Mouse (Mus musculus): ENCODE measurements around the gene Rtn4.
"Not testable (repeated sequence)": the region's sequence is repeated elsewhere in the genome, so short reads cannot be mapped to it uniquely, and the experiment has no call there.

Rtn4 gene

DNA sequence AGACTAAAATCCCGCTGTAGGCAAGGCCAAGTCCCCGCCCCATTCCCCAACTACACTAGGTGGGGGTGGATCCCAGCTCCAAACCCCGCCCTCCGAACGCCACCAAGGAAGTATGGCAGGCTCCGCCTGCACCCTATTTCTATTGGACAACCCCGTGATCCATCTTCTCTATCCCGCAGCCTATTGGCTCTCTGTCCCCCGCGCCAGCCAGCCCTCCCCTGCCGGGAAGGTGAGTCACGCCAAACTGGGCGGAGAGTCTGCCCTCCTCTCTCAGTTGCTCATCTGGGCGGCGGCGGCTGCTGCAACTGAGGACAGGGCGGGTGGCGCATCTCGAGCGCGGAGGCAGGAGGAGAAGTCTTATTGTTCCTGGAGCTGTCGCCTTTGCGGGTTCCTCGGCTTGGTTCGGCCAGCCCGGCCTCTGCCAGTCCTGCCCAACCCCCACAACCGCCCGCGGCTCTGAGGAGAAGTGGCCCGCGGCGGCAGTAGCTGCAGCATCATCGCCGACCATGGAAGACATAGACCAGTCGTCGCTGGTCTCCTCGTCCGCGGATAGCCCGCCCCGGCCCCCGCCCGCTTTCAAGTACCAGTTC lies at the start of gene Rtn4:
Gene Rtn4, plus strand, starts transcription at position 265 of the 590 bp plus-strand sequence.
- DNase-seq (ENCODE audit: low spot score), result peak; percentile 97

DNA sequence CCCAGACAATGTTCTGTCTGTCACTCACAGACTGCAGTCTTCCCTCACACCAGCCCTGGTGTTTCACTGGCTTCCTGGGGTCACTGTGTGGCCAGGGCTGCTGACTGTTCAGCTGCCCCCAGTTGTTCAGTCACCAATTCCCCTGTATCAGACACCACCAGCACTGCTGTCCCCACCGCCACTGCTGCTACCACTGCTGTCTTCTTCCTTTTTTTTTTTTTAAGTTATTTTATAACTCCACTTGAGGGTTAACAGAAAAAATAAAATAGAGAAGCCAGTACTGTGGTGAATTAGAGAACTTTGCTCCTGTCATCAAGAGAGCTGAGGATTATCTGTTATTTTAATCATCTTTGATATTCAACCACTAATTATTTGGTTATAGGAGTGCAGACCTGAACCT lies 48.3 kb upstream of the Rtn4 start:
- no peak for DNase-seq (ENCODE audit: low spot score)

DNA sequence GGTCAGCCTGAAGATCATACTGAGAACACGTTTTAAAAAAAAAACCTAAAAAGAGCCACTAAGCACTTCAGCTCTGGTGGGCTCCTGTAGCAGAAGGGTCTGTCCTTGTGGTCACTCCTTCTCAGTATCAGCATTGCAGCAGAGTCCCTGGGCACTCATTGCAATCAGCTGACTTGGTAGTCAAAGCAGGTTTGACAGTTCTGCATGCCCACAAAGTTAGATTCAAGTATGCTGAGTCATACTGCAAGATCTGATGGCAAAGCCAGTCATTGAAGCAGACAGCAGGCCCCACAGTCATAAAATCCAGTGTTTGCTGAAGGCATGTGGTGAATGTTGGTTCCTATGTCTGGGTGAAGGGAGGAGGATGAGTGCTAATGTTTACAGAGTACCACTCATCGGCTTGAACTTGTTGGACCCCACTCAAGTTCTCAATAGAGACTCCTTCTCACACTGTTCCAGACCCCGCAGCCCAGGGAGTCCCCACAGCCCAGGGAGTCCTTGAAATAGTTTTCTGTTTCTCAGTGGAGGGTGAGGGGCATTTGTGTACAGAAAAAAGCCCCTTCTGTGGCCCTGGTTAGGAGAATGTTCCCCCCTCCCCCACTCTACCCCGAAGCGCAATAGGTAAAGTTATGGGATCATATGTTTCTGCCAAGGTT lies 47.2 kb upstream of the Rtn4 start:
- no peak for DNase-seq (ENCODE audit: low spot score)

DNA sequence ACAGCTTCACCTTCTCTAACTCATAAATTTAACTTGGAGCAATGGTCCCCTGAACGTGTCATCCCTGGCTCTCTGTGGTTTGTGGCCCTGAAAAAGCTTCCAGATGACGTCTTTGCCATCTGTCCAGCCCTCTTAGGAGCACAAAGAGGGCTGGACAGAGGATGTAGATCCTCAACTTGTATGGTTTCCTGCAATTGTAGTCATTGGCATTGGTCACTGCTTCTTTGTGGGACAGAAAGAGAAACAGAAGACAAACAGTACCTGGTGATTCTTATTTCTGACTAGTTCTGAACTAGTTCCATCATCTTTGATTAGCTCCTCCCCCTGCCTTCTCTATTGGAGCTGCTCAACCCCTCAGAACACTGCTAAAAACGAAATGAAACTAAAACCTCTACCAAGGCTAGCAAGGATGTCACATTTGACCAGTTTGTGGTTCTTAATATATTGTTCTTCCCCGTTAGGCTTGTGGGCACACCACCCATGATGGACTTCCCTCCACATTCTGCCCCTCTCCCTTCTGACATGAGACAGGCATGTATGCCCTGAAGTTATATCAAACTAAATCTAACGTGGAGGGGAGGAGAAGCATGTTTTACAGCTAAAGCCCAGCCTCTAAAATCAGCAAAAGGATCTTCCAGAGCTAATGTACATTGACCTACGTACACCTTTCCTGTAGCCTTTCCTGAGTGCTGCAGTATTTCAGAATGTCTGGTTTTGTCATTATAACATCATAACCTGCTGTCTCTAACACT lies 45.0 kb upstream of the Rtn4 start:
- DNase-seq (ENCODE audit: low spot score), result no peak

DNA sequence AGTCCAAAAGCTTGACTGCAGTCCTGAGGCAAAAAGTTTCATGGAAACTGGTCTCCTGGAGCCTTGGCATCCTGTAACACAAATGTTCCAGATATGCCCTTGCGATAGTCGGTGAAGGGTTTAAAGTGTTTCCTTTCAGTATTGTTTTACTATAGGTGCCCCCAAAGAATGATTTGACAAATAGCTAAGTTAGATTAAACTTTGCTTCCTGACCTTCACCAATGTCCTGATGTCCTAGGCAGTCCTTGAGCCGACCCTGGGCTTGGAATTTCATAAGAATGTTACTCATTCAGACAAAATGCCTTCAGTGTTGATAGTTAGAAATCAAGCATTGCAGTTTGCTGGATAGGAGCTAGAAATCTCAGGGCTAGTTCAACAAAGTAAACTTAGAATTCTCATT lies 37.4 kb upstream of the Rtn4 start:
- DNase-seq (ENCODE audit: low spot score), result not testable (repeated sequence)

DNA sequence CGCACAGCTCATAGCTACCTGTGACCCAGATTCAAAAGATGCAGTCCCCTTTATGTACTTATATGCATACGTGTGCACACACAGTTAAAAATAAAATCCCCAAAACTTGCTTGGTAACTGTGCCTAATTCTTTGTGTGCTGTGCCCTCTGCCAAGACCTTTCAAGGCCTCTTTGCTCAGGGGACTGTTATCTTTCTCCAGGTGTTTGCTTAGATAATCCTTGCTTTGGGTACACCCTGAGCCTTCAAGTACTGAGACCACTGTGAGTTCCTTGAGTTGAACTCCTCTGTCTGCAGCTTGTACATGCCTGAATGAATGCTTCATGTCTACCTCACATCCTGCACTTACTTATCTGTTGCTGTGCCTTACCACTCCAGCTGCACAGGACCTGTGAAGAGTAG lies 32.0 kb upstream of the Rtn4 start:
- DNase-seq (ENCODE audit: low spot score), result no peak

DNA sequence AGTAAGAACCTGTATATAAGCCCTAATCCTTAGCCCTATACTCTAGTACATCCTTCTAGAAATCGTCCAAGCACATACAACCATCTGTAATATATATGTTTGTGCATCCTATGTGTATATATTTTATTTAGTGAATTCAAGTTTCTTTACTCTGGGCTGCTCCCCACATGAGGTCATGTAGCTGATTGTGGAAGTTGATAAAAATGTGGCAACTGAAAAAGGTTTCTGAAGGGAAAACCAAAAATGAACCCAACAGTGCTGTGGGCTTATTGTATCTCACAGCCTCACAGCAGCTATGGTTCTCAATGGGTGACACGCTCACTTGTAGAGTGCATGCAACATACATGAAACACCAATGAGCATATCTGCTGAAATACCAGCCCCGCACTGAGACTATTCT lies 25.1 kb upstream of the Rtn4 start:
- DNase-seq (ENCODE audit: low spot score), result no peak

DNA sequence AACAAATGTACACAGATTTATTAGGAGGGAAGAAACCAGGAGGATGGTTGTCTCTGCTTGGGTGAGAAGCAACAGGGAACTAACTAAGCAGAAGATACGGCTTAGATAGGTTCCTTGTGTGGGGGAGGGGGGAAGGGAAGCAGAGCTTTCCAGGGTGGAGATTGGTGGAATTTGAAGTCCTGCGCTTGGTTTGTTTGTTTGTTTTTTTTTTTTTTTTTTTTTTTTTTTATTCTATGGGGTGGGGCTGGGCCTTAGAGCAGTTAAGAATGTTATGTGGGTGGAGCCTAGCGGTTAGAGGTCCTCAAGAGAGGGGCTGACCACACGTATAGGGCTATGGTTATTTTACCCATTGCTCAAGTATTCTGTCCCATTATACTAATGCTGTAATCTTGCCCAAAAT lies 23.0 kb upstream of the Rtn4 start:
- no peak for DNase-seq (ENCODE audit: low spot score)

DNA sequence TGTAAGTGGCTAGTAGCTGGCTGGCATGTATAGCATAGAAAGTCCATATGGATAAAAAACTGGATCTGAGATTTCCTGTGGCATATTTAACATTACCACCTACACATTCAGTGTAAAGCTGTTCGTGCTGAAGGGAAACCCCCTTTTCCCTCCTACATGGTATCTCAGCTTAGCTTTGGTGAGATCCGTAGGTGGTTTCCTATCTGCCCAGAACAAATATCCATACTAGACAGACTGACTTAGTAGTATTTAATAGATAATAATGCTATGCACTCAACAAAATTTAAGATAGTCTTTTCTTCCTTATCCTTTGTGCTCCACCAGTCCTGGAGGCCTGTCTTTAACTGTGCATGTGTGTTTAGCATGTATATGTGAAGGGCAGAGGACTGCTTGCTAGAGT lies 19.4 kb upstream of the Rtn4 start:
- no peak for DNase-seq (ENCODE audit: low spot score)

DNA sequence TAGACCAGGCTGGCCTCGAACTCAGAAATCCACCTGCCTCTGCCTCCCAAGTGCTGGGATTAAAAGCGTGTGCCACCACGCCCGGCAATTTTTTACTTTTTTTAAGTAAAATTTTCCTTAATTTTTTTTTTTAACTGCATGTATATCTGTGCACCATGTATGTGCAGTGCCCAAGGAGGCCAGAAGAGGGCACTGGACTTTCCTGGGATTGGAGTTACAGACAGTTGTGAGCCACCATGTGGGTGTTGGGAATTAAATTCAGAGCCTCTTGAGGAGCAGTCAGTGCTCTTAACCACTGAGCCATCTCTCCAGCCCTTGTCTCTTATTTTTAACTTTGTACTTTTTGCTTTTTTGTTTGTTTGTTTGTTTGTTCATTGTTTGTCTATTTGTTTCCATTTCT lies 16.0 kb upstream of the Rtn4 start:
- no peak for DNase-seq (ENCODE audit: low spot score)

DNA sequence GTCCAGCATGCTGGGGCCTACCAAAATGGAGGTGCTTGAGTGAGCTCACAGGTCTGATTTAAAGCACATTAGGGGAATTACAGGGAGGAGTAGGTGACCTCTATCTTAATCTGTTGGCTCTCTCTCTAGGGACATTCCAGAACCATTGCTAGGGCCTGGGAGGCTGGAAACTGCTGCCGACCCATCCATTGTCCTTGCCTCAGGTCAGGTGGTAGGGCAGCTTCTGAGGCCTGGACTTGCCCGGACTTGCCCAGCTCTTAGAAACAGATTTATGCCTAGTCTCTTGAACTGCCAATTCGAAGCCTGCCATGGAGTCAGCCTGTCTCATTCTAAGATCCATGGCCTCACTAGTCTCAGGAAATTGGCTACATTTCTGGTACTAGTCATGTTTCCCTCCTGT lies 12.8 kb upstream of the Rtn4 start:
- no peak for DNase-seq (ENCODE audit: low spot score)

DNA sequence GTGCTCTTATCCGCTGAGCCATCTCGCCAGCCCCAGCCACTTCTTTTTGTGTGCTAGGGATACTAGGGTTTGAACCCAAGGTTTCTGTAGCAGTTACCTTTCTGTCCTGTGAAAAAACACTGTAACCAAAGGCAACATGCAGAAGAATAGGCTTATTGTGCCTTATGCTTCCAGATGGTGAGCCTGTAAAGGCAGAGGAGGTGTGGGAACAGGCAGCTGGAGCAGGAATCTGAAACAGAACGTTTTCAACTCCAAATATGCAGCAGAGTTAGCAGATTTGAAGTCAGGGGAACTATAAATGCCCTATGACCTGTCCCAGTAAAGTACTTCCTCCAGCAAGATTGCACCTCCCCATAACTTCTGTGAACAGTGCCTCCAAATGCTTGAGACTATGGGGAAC lies 12.0 kb upstream of the Rtn4 start:
- no peak for DNase-seq (ENCODE audit: low spot score)

DNA sequence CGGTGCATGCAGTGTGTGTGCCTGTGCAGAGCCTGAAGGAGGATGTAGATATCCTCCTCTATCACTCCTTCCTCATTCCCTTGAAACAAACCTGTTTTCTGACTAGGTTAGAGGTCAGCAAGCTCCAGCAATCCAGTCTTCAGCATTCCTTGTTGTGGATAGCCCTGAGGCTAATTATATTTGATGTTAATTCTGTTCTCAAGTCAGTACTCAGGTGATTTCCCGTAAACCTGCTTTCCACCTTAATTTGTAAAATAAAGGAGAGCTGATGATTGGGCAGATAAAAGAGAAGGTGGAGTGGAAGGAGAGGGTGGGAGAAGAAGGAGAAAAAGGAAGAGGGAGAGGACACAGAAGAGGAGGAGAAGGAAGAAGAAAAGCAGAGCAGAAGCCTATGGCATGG lies 8.5 kb upstream of the Rtn4 start:
- no peak for DNase-seq (ENCODE audit: low spot score)

DNA sequence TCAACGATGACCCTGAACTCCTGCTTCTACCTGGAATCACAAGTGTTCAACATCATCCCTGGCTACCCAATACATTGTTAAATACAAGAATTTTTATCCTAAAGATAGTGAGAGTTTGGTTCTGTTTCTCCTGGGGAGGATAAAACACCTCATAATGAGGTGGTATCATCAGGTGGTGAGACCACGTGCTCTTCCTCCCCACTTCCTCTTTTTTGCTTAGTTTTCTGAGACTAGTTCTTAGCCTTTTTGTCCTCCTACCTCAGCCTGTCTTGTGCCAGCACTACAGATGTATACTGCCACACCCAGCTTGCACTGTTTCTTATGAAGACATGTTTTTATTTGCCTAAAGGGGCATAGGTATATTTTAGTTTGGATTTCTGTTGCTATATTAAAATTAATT lies 6.6 kb upstream of the Rtn4 start:
- DNase-seq (ENCODE audit: low spot score), result no peak

DNA sequence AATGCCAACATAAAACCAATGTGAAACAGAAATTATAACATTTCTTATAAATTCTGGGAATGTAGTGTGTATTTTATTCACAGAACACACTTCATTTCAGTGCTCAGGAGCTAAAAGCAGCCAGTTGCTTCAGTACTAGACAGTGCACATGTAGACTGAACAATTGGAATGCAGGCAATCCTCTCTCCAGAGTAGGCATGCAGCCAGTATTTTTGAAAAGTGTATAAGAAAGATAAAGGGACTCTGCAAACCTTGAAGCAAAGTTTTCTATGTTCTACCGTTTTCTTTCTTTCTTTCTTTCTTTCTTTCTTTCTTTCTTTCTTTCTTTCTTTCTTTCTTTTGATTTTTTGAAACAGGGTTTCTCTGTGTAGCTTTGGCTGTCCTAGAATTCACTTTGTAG lies 1.2 kb upstream of the Rtn4 start:
- DNase-seq (ENCODE audit: low spot score), result no peak

DNA sequence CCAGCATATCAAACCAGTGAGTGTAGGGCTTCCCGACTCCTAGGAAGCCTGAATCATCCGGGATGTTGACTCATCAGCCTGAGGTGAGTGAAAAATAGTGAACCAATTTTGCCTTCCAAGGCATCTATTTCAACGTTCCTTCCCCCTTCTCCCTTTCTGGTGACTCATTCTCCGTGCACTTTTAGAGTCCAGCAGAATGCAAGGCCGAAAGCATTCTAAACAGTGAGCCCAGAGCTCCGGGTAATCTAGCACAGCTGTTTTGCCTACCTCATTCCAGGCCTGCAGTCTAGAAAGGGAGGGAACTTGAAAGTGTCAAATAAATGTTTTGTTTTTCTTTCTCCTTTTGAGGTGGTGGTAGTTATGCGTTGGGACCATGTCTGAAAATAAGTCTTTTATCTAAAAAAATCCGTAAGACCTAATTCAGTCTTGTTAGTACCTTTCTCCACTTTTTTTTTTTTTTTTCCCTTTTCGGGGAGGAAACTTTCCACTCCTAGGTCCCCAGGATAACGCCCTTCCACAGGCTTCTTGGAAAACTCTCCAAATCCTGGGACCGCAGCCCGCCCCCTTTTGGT lies 550 bp upstream of the Rtn4 start:
- peak; percentile 8 for DNase-seq (ENCODE audit: low spot score)

DNA sequence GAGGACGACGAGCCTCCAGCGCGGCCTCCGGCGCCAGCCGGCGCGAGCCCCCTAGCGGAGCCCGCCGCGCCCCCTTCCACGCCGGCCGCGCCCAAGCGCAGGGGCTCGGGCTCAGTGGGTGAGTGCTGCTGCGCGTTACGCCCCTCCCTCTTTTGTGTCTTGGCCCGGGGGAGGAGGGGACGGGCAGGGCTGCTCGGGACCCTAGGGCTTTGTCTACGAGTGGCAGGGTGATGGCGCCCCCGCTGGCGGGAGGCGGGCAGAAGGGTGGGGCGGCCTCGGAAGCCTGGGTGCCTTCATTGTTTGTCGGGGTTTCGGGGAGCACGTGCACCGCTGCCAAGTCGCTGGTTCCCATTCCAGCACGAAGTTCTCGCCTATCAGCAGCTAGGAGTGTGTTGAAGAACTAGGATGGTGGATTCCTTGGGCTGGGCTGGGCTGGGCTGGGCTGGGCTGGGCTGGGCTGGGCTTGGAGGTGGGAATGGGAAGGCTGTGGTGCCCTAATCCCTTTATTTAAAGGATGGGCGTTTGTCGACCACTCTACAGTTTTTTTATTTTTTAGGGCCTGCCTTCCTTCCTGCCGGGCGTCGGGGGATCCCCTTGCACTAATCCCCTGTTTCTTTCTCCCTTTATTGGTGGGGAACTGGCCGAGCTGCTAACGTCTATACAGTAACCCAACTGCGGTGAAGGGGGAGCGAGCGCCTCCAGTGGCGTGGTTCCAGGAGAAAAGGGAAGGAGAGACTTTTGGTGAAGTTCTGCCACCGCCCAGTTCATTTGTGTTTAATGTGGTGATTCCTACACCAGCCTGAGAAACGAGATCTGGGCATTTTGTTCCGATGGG lies 1.0 kb downstream of the Rtn4 start:
- DNase-seq (ENCODE audit: low spot score), result peak; percentile 87

DNA sequence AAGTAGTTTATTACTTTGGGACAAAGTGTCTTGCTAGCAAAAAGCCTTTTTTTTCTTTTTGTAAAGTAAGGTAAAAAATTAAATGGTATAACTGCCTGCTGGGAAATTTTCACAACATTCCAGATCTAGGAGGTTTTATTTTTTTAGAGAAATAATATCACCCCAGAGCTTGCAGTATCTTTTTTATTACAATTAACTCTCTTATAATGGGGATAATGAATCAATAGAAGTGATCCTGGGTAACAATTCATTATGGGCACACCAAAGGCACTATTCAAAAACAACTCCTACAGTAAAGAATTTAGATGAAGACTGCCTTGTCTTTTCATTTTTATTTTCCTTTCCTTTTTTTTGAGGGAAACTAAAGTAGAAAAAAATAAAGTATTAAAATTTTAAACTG lies 2.0 kb downstream of the Rtn4 start:
- DNase-seq (ENCODE audit: low spot score), result no peak

DNA sequence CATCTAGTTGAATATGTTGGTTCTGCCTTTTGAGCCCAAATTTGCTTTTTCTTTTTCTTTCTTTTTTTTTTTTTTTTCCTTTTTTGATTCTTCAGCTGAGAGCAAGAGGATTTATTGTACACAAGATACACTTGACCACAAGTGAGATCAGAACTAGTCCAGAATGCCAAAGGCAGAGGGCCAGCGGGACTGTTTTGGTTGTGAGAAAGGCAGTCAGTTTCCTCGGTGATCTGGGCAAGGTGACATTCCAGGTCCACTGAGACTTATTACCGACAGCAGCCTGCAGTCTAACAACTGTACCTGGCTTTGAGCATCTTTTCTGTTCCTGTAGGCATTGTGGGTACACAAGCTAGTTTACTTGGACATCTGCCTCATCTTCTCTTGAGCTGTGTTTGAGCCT lies 10.0 kb downstream of the Rtn4 start:
- no peak for DNase-seq (ENCODE audit: low spot score)

DNA sequence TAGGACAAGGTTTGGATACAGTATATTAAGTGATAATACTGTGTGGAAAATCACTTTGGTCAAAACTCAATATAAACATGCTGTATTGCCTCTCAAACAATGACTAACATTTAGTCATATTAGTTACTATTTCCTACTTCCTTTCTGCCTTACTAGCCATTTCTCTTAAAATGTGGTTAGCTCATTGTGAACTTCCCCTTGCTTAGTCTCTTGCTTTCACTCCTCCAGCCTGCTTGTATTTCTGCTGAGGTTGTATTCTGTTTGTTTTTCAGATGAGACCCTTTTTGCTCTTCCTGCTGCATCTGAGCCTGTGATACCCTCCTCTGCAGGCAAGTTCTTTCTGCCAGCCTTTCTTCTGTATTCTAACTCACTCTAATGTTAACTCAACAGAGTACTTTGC lies 12.5 kb downstream of the Rtn4 start:
- no peak for DNase-seq (ENCODE audit: low spot score)

DNA sequence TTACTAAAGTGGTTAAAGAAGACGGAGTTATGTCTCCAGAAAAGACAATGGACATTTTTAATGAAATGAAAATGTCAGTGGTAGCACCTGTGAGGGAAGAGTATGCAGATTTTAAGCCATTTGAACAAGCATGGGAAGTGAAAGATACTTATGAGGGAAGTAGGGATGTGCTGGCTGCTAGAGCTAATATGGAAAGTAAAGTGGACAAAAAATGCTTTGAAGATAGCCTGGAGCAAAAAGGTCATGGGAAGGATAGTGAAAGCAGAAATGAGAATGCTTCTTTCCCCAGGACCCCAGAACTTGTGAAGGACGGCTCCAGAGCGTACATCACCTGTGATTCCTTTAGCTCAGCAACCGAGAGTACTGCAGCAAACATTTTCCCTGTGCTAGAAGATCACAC lies 14.1 kb downstream of the Rtn4 start:
- no peak for DNase-seq (ENCODE audit: low spot score)

DNA sequence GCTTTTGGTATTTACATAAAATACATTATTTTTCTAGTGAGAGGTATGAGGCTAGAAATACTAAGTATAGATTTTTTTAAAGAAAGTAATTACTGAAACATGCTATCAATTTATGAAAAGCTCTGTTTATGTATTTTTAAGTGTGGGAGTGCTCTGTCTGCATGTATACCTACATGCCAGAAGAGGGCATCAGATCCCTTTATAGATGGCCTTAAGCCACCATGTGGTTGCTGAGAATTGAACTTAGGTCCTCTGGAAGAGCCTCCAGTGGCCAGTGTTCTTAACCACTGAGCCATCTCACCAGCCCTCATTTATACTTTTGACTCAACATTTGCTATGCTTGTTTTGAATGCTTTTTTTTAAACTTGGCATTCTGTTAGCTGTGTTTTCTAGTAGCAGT lies 16.8 kb downstream of the Rtn4 start:
- no peak for DNase-seq (ENCODE audit: low spot score)
